Mouse (Mus musculus): ENCODE measurements around the gene Gm6034. TPM values are rescaled to one million over a fixed set of nuclear protein-coding genes. Genes with fewer than 3 reads are reported as not detected.

Gm6034 gene
- total and polyA plus RNA-seq, 3 experiments = 0.11 TPM; not detected in 2

- Histone ChIP-seq H3K9ac (ENCODE audit: control insufficient read depth, low read depth, low read length, poor library complexity, severe bottlenecking) (peak overlapping the region; percentile 56), H3K27ac (ENCODE audit: control insufficient read depth, low read depth, low read length) (peak overlapping the region; percentile 98), H3K79me2 (ENCODE audit: control insufficient read depth, insufficient read depth, low read length, poor library complexity) (peaks cover 50% of the 10 kb centered on the region), H3K4me3 (ENCODE audit: control insufficient read depth in 1 of 2, insufficient read depth in 1 of 2, low read depth in 2 of 2, low read length in 2 of 2) (peak overlapping the region; percentile 35 to 49), H3K27me3 (ENCODE audit: control insufficient read depth in 1 of 2, insufficient read depth in 2 of 2, low read length in 2 of 2) (no peaks in the 10 kb centered on the region), H3K36me3 (ENCODE audit: control insufficient read depth in 1 of 2, insufficient read depth in 2 of 2, low read length in 2 of 2) (peaks cover 0 to 48% of the 10 kb centered on the region in 2 experiments; a peak in 3 of 4 replicates), H3K4me1 (ENCODE audit: control insufficient read depth in 1 of 2, insufficient read depth in 2 of 2, low read length in 2 of 2) (peaks cover 25 to 41% of the 10 kb centered on the region in 2 experiments), H3K9me3 (replicated peaks; ENCODE audit: insufficient read depth, low read length) (no peaks in the 10 kb centered on the region)
- DNase-seq (ENCODE audit: low read depth, low spot score) = peak; percentile 95
- TF ChIP-seq SIN3A (IDR thresholded peaks at IDR 0.05; ENCODE audit: low read length) = peak; percentile 85
- no peak for TF ChIP-seq MEF2A (IDR thresholded peaks at IDR 0.05; ENCODE audit: extremely low read depth, insufficient replicate concordance, low read depth, low read length, poor library complexity, severe bottlenecking)
- TF ChIP-seq EP300 (IDR thresholded peaks at IDR 0.05; ENCODE audit: low read depth in 1 of 2, low read length in 2 of 2) = peak; percentile 30 to 44; a peak in 3 of 4 replicates
- no peak for TF ChIP-seq TAL1 (IDR thresholded peaks at IDR 0.05; ENCODE audit: low read length)
- no peak for TF ChIP-seq E2F4 (IDR thresholded peaks at IDR 0.05; ENCODE audit: borderline replicate concordance, low read depth, low read length)
- 0 out of 2 replicates have a peak, but pooled peaks have one; percentile 9 for TF ChIP-seq GATA1 (IDR thresholded peaks at IDR 0.05; ENCODE audit: low read depth, low read length)
- TF ChIP-seq NELFE (IDR thresholded peaks at IDR 0.05; ENCODE audit: low read depth, low read length) = peak; percentile 53; the same call in 1 of the 2 replicates
- 0 out of 2 replicates have a peak, but pooled peaks have one; percentile 2 for TF ChIP-seq ZC3H11A (IDR thresholded peaks at IDR 0.05; ENCODE audit: low read depth, low read length)
- TF ChIP-seq SMC3 (IDR thresholded peaks at IDR 0.05; ENCODE audit: low read depth, low read length) = peak; percentile 35
- TF ChIP-seq CTCF (IDR thresholded peaks at IDR 0.05 in 2 of 3, conservative IDR thresholded peaks at IDR 0.05 in 1 of 3; ENCODE audit: control insufficient read depth in 1 of 3, insufficient read depth in 1 of 3, low read depth in 2 of 3, low read length in 3 of 3, poor library complexity in 1 of 3, severe bottlenecking in 1 of 3) = no peak; a peak in 1 of 6 replicates
- peak; percentile 58; the same call in 1 of the 2 replicates for TF ChIP-seq ETS1 (IDR thresholded peaks at IDR 0.05; ENCODE audit: low read depth, low read length)
- TF ChIP-seq MAFK (IDR thresholded peaks at IDR 0.05; ENCODE audit: borderline replicate concordance, low read depth, low read length) = peak; percentile 57; the same call in 1 of the 2 replicates
- peak; percentile 76 for TF ChIP-seq MXI1 (IDR thresholded peaks at IDR 0.05; ENCODE audit: low read depth, low read length)
- TF ChIP-seq NRF1 (IDR thresholded peaks at IDR 0.05; ENCODE audit: insufficient read depth, low read depth, low read length, poor library complexity, severe bottlenecking) = no peak
- no peak for TF ChIP-seq ZMIZ1 (IDR thresholded peaks at IDR 0.05; ENCODE audit: low read depth, low read length)
- TF ChIP-seq ELF1 (IDR thresholded peaks at IDR 0.05; ENCODE audit: low read depth, low read length) = no peak
- TF ChIP-seq KAT2A (conservative IDR thresholded peaks at IDR 0.05; ENCODE audit: low read depth, low read length) = no peak
- 0 out of 2 replicates have a peak, but pooled peaks have one; percentile 33 for TF ChIP-seq HCFC1 (IDR thresholded peaks at IDR 0.05; ENCODE audit: low read depth, low read length)
- peak; percentile 90 for TF ChIP-seq TBP (IDR thresholded peaks at IDR 0.05; ENCODE audit: low read depth, low read length)
- no peak for TF ChIP-seq POLR2AphosphoS2 (IDR thresholded peaks at IDR 0.05; ENCODE audit: low read length)
- no peak for TF ChIP-seq UBTF (IDR thresholded peaks at IDR 0.05; ENCODE audit: borderline replicate concordance, insufficient read depth, low read depth, low read length)
- peak; percentile 76 for TF ChIP-seq RCOR1 (IDR thresholded peaks at IDR 0.05; ENCODE audit: low read depth, low read length)
- 0 out of 2 replicates have a peak, but pooled peaks have one; percentile 16 for TF ChIP-seq MYC (IDR thresholded peaks at IDR 0.05; ENCODE audit: low read depth, low read length)
- TF ChIP-seq POLR2A (IDR thresholded peaks at IDR 0.05; ENCODE audit: control insufficient read depth in 1 of 2, insufficient read depth in 1 of 2, low read depth in 1 of 2, low read length in 2 of 2, poor library complexity in 1 of 2) = peak in 1 of 2 experiments; percentile 78; a peak in 2 of 4 replicates
- no peak; the same call in 1 of the 2 replicates for TF ChIP-seq RAD21 (IDR thresholded peaks at IDR 0.05; ENCODE audit: low read depth, low read length)
These were observed 44.8 kb upstream of the Gm6034 start for GRCm38 (mm10) chr17:35997713-35998510.
